Mouse (Mus musculus) limb, embryonic 14.5 days (tissue): ENCODE results near the gene H2al2a. TPM values are rescaled to one million over a fixed set of nuclear protein-coding genes. Genes with fewer than 3 reads are reported as not detected.

Experiments
- ATAC-seq: fragments of 200-750 bp; cut with Nextera tagmentation; 2 replicates; pipeline ENCODE4 v1.8.0; 2017; ENCODE audit warnings: low read depth, moderate number of reproducible peaks, moderate TSS enrichment; ENCODE audit not compliant: low FRiP score
- DNase-seq: peaks from one replicate; pipeline ENCODE4 v3.0.0-alpha.2; 2015; ENCODE audit warnings: low spot score
- H3K27ac ChIP-seq: fragments of 300-500 bp; sonication (generic); replicated peaks from 2 replicates; pipeline ENCODE4 v1.5.1; 2014; ENCODE audit warnings: low read depth, mild to moderate bottlenecking, low read length, moderate library complexity, mixed read lengths
- H3K27me3 ChIP-seq: fragments of 300-500 bp; sonication (generic); 2 replicates; pipeline ENCODE4 v1.6.1; 2014; ENCODE audit warnings: low read length, mixed read lengths; ENCODE audit not compliant: control insufficient read depth, insufficient read depth
- H3K36me3 ChIP-seq: fragments of 300-500 bp; sonication (generic); 2 replicates; pipeline ENCODE4 v1.6.1; 2014; ENCODE audit warnings: mild to moderate bottlenecking, low read length, moderate library complexity, mixed read lengths; ENCODE audit not compliant: control insufficient read depth, insufficient read depth
- H3K4me1 ChIP-seq: fragments of 300-500 bp; sonication (generic); 2 replicates; pipeline ENCODE4 v1.6.1; 2014; ENCODE audit warnings: antibody characterized with exemption, low read length, mixed read lengths; ENCODE audit not compliant: control insufficient read depth, insufficient read depth
- H3K4me2 ChIP-seq: fragments of 300-500 bp; sonication (generic); replicated peaks from 2 replicates; pipeline ENCODE4 v1.6.1; 2014; ENCODE audit warnings: low read depth, mild to moderate bottlenecking, low read length, moderate library complexity; ENCODE audit not compliant: severe bottlenecking
- H3K4me3 ChIP-seq: fragments of 300-500 bp; sonication (generic); replicated peaks from 2 replicates; pipeline ENCODE4 v1.5.1; 2014; ENCODE audit warnings: low read length
- H3K9ac ChIP-seq: fragments of 300-500 bp; sonication (generic); 2 replicates; pipeline ENCODE4 v1.6.1; 2014; ENCODE audit warnings: mild to moderate bottlenecking, low read depth, low read length, moderate library complexity; ENCODE audit not compliant: severe bottlenecking
- H3K9me3 ChIP-seq: fragments of 300-500 bp; sonication (generic); 2 replicates; pipeline ENCODE4 v1.6.1; 2016; ENCODE audit warnings: low read length; ENCODE audit not compliant: control insufficient read depth
- POLR2A ChIP-seq: fragments of 200-500 bp; IDR thresholded peaks from 2 replicates; pipeline ENCODE4 v1.8.0; 2012; ENCODE audit warnings: inconsistent platforms, mild to moderate bottlenecking, moderate library complexity, borderline replicate concordance; ENCODE audit not compliant: insufficient read depth, insufficient read length; ENCODE audit errors: extremely low read depth
- WGBS: fragments of 180-500 bp; shearing (Covaris S2); extraction: QIAGEN DNeasy Blood & Tissue Kit; methylation state at CpG from one replicate; pipeline ENCODE4 v1.1.7; 2014; 5-methylcytosine and 5-hydroxymethylcytosine counted together
- polyA plus RNA-seq, 2 experiments: library from polyadenylated mRNA; depleted of rRNA in 1 of 2; stranded (reverse) in 1 of 2; unstranded in 1 of 2; fragments of >200 nt; fragmentation: Nextera tagmentation in 1 of 2; extraction: Ambion mirVana in 1 of 2; gene quantifications; 2 replicates each; pipeline versions ENCODE4 v1.2.1 to v1.2.3; 2012 to 2014

Gene H2al2a
- polyA plus RNA-seq, 2 experiments: not detected

DNA sequence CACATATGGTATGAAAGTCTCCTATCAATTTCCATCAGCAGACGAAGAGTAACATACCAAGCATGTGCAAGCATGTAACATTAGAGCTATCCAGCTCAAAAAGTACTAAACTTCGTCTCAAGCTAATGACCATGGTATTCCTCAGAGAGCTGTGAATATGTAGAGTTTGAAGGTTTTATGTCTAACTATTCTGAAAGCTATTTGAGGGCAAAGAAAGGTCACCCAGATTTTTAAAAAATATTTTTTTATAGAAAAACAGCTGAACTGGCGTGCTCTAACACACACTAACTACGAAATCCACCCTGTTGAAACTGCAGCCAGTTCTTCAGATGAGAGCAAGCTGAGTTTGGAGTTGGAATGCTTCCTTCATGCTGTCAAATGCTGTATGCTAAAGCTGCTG, 7.5 kb upstream of the H2al2a start:
- peak; percentile 87 for ATAC-seq

DNA sequence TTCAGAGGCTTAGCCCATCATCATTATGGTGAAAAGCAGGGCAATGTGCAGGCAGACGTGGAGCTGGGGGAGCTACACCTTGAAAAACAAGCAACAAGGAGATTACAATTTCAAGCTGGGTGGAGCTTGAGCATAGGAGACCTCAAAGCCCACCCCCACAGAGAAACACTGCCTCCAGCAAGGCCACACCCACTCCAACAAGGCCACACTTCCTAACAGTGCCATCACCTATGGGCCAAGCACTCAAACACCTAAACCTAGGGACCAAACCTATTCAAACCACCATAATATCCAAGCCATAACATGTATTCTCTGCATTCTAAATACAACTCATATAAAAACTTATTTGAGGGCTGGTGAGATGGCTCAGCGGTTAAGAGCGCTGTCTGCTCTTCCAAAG, 5.5 kb upstream of the H2al2a start:
- Histone ChIP-seq H3K36me3 (no peaks in the 10 kb centered on the region), H3K27ac (no peak overlapping the region), H3K4me3 (no peak overlapping the region), H3K9me3 (no peaks in the 10 kb centered on the region), H3K4me2 (no peak overlapping the region), H3K27me3 (no peaks in the 10 kb centered on the region), H3K9ac (no peak overlapping the region), H3K4me1 (peaks cover 9% of the 10 kb centered on the region; the same call in 1 of the 2 replicates)
- 94% methylated on average over 3 of the region's 3 CpGs for WGBS
- no peak for TF ChIP-seq POLR2A
- DNase-seq (no peak), ATAC-seq (no peak)

More for the DNA sequence above, 7.5 kb upstream of the H2al2a start:
- H3K27me3 ChIP-seq: no peaks in the 10 kb centered on the region
- no peak overlapping the region for H3K27ac ChIP-seq
- H3K4me3 ChIP-seq: no peak overlapping the region
- no peak for TF ChIP-seq POLR2A
- H3K4me2 ChIP-seq: no peak overlapping the region
- WGBS: 25% methylated on average over 4 of the region's 4 CpGs
- peak; percentile 83 for DNase-seq
- H3K36me3 ChIP-seq: no peaks in the 10 kb centered on the region
- peaks cover 9% of the 10 kb centered on the region; the same call in 1 of the 2 replicates for H3K4me1 ChIP-seq
- no peaks in the 10 kb centered on the region for H3K9me3 ChIP-seq
- no peak overlapping the region for H3K9ac ChIP-seq

DNA sequence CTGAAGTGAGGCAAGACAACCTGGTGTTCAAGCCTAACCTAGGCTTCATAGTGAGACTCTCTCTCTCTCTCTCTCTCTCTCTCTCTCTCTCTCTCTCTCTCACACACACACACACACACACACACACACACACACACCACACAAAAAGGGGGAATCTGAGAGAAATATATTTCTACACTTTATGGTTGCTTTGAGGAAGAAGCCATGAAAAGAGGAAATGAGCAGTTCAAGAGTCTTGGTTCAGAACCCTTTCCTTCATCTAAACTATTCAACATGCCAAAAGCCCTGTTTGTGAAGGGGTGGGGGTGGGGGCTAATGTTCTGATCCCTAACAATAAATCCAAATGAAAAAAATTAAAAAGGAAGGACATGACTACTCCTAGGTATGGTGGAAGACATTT, 7.2 kb downstream of the H2al2a start:
- TF ChIP-seq POLR2A: no peak
- no peaks in the 10 kb centered on the region for H3K27me3 ChIP-seq
- H3K9me3 ChIP-seq: 0 out of 2 replicates have a peak, but pooled peaks cover 4% of the 10 kb centered on the region
- no peaks in the 10 kb centered on the region for H3K36me3 ChIP-seq
- no peak overlapping the region for H3K4me3 ChIP-seq
- H3K9ac ChIP-seq: no peak overlapping the region
- no peaks in the 10 kb centered on the region for H3K4me1 ChIP-seq
- ATAC-seq (no peak), DNase-seq (no peak)
- H3K4me2 ChIP-seq: no peak overlapping the region
- no peak overlapping the region for H3K27ac ChIP-seq

DNA sequence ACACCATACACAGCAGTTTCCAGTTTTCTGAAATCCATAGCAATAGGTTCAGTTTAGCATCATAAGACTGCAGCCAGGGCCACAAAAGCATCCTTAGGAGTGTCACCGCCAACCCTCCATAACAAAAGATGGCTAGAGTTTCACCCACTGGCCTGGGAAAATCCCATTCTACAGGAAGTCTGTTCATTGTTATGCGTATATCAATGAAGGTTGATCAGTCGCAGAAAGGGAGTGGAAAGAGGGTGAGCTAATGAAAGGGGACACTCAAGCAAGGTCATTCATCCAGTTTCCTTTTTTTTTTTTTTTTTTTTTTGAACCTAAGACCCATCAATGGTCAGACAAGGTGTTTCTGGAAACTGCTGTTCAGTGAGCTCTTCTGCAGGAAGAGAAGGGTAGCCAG, 7.6 kb downstream of the H2al2a start:
- Histone ChIP-seq H3K36me3 (no peaks in the 10 kb centered on the region), H3K9me3 (0 out of 2 replicates have a peak, but pooled peaks cover 4% of the 10 kb centered on the region), H3K4me3 (no peak overlapping the region), H3K27ac (no peak overlapping the region), H3K27me3 (no peaks in the 10 kb centered on the region), H3K4me2 (no peak overlapping the region), H3K9ac (no peak overlapping the region), H3K4me1 (no peaks in the 10 kb centered on the region)
- DNase-seq (no peak), ATAC-seq (no peak)
- 78% methylated on average over 3 of the region's 3 CpGs for WGBS
- TF ChIP-seq POLR2A: no peak

DNA sequence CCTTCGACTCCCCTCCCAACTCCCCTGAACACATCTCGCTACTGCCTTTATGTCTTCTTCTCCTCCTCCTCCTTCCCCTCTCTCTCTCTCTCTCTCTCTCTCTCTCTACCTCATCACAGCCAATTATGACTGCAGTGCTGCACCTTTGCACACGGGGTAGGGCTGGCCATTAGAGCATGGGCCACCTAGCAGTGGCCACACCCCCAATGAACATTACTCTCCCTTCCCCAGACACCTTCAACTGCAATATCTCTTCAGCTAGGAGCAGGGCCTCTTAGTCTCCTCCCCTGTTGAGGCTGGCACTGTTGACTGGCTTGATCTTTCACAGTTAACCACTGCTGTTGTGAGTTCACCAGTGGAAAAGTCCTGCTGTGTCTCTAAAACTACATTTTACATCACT, 10.1 kb downstream of the H2al2a start:
- no peak overlapping the region for H3K4me3 ChIP-seq
- H3K9ac ChIP-seq: no peak overlapping the region
- no peak for TF ChIP-seq POLR2A
- H3K4me2 ChIP-seq: no peak overlapping the region
- H3K27me3 ChIP-seq: no peaks in the 10 kb centered on the region
- no peaks in the 10 kb centered on the region for H3K4me1 ChIP-seq
- 71% methylated on average over 3 of the region's 3 CpGs for WGBS
- H3K36me3 ChIP-seq: no peaks in the 10 kb centered on the region
- no peak for DNase-seq
- no peak overlapping the region for H3K27ac ChIP-seq
- H3K9me3 ChIP-seq: 0 out of 2 replicates have a peak, but pooled peaks cover 4% of the 10 kb centered on the region
- ATAC-seq: no peak

DNA sequence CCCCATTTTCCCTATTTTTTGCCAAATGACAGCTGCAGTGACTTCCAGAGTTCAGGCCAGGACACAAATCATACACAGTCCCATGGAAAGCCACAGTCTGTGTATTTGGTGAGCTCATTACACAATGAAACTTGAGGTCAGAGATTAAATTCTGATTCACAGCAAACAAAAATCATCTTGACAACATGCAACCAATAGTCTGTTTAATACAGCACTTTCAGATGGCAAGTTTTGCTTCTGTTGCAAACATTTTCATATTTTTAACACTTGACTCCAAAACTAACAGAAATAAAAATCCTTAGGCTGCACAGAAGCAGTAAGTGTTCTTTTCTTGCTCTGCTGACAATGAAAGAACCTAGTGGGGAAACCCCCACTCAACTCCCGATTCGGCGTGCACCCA, 12.0 kb downstream of the H2al2a start:
- Histone ChIP-seq H3K9ac (no peak overlapping the region), H3K9me3 (no peaks in the 10 kb centered on the region), H3K27me3 (no peaks in the 10 kb centered on the region), H3K36me3 (no peaks in the 10 kb centered on the region), H3K4me2 (no peak overlapping the region), H3K4me1 (no peaks in the 10 kb centered on the region), H3K4me3 (no peak overlapping the region), H3K27ac (no peak overlapping the region)
- ATAC-seq (no peak), DNase-seq (peak; percentile 14)
- 92% methylated on average over 3 of the region's 3 CpGs for WGBS
- TF ChIP-seq POLR2A: no peak
